Mouse (Mus musculus): ENCODE measurements around the gene Ly6g5c.

DNA sequence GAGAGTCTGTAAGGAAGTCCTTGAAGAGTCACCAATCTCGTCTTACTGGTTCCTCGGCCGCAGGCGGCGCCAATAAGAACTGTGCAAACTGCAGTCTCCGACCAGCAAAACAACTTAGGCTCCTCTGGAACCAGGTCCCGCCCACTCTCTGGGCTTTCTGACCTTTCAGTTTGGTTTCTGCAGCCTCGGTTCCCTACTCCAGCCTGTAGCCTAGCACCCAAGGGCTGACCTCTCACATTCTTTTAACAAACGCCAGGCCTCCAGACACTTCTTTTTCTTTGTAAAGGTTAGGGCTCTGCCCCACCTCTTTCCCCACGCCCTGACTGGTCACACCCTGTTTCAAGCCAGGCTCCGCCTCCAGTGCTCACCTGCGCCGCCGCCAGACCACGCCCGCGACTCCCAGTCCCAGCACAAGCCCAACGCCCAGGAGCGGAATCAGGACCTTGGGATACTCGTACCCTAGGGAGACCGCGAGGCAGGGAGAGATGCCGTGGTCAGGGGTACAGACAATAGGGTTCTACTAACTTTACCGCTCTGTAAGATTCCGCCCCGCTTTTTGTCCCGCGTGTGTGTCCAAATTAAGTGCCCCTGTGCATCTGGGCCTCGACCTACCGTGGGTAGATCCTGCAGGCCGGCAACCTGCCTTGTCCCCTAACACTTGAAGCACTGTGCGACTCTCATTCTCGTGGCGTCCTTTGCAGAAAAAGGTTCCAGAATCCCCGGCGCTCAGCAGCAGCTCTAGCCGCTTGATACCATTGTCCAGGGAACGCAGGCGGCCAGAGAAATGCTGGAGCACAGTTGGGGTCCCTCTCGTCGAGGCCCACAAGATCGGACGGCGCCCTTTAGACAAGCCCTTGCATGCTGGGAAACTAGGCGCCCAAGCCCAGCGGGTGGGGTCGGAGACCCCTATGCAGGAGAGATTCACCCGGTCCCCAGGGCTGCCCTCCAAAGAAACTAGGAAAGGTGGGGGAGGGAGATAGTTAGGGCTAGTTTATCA is 42.8 kb upstream of the Ly6g5c start, which contains the start of gene Ly6g6c:
- TF ChIP-seq EP300 (IDR thresholded peaks at IDR 0.05; ENCODE audit: insufficient read depth, low read depth, low read length): no peak
- no peak for TF ChIP-seq POLR2A (IDR thresholded peaks at IDR 0.05; ENCODE audit: insufficient read depth, low read depth, low read length)
- TF ChIP-seq CTCF (IDR thresholded peaks at IDR 0.05): no peak

All from heart, adult 2 months (tissue).